Mouse (Mus musculus) stomach, embryonic 15.5 days (tissue): ENCODE measurements at regions not wholly inside any gene's neighbourhood (a gene's known extent, or its start where the extent isn't known, plus 50 kb on each side); places are given as distances from the start of the nearest gene placed in this dataset.

Experiments used
- ATAC-seq: fragments of 200-750 bp; cut with Nextera tagmentation; 2 replicates; pipeline ENCODE4 v1.8.0; 2017; ENCODE audit warnings: low read depth, moderate number of reproducible peaks, moderate TSS enrichment; ENCODE audit not compliant: insufficient read depth, low FRiP score
- H3K27ac ChIP-seq: fragments of 300-500 bp; sonication (generic); 2 replicates; pipeline ENCODE4 v1.5.1; 2015; ENCODE audit warnings: mild to moderate bottlenecking, inconsistent platforms
- H3K27me3 ChIP-seq: fragments of 300-500 bp; sonication (generic); replicated peaks from 2 replicates; pipeline ENCODE4 v1.6.1; 2015; ENCODE audit warnings: inconsistent platforms
- H3K36me3 ChIP-seq: fragments of 300-500 bp; sonication (generic); 2 replicates; pipeline ENCODE4 v1.6.1; 2015; ENCODE audit warnings: inconsistent platforms
- H3K4me1 ChIP-seq: fragments of 300-500 bp; sonication (generic); 2 replicates; pipeline ENCODE4 v1.6.1; 2015; ENCODE audit warnings: inconsistent platforms
- H3K4me2 ChIP-seq: fragments of 300-500 bp; sonication (generic); 2 replicates; pipeline ENCODE4 v1.6.1; 2015; ENCODE audit warnings: mild to moderate bottlenecking, inconsistent platforms
- H3K4me3 ChIP-seq: fragments of 300-500 bp; sonication (generic); replicated peaks from 2 replicates; pipeline ENCODE4 v1.5.1; 2015; ENCODE audit warnings: inconsistent platforms
- H3K9ac ChIP-seq: fragments of 300-500 bp; sonication (generic); 2 replicates; pipeline ENCODE4 v1.6.1; 2015; ENCODE audit warnings: inconsistent platforms
- H3K9me3 ChIP-seq: fragments of 300-500 bp; sonication (generic); 2 replicates; pipeline ENCODE4 v1.6.1; 2016; ENCODE audit warnings: inconsistent platforms
- WGBS: fragments of 180-500 bp; shearing (Covaris S2); methylation state at CpG from one replicate; pipeline ENCODE4 v1.1.7; 2015; 5-methylcytosine and 5-hydroxymethylcytosine counted together

- no peak overlapping the region for H3K4me3 ChIP-seq
These were observed 90.8 kb upstream of the Ptbp2 start for GRCm38 (mm10) chr3:119875061-119875460.

GRCm38 (mm10) chr3:119862194-119862957, 78.1 kb upstream of the Ptbp2 start:
- Histone ChIP-seq H3K36me3 (no peaks in the 10 kb centered on the region), H3K4me3 (no peak overlapping the region), H3K27ac (no peak overlapping the region), H3K27me3 (no peaks in the 10 kb centered on the region), H3K4me2 (no peak overlapping the region), H3K9me3 (no peaks in the 10 kb centered on the region), H3K4me1 (no peaks in the 10 kb centered on the region), H3K9ac (no peak overlapping the region)
- 76% methylated on average over 7 of the region's 7 CpGs for WGBS
- no peak for ATAC-seq

More at GRCm38 (mm10) chr3:119875061-119875460, 90.8 kb upstream of the Ptbp2 start:
- no peaks in the 10 kb centered on the region for H3K9me3 ChIP-seq
- H3K9ac ChIP-seq: no peak overlapping the region
- H3K27ac ChIP-seq: no peak overlapping the region
- no peak for ATAC-seq
- no peak overlapping the region for H3K4me2 ChIP-seq
- H3K4me1 ChIP-seq: no peaks in the 10 kb centered on the region
- WGBS: 89% methylated on average over 1 of the region's 1 CpGs
- no peaks in the 10 kb centered on the region for H3K27me3 ChIP-seq
- no peaks in the 10 kb centered on the region for H3K36me3 ChIP-seq
